Mouse (Mus musculus) midbrain, embryonic 16.5 days (tissue): Measurements from ENCODE around the gene Avp. TPM values are rescaled to one million over a fixed set of nuclear protein-coding genes. Genes with fewer than 3 reads are reported as not detected.
"Not testable (repeated sequence)": the region's sequence is repeated elsewhere in the genome, so short reads cannot be mapped to it uniquely, and the experiment has no call there.

ENCODE experiments used
- ATAC-seq: fragments of 200-750 bp; cut with Nextera tagmentation; 2 replicates; pipeline ENCODE4 v1.8.0; 2017; ENCODE audit warnings: moderate TSS enrichment
- H3K27ac ChIP-seq: fragments of 300-500 bp; sonication (generic); 2 replicates; pipeline ENCODE4 v1.5.1; 2014; ENCODE audit warnings: mild to moderate bottlenecking, low read length, mixed read lengths
- H3K27me3 ChIP-seq: fragments of 300-500 bp; sonication (generic); 2 replicates; pipeline ENCODE4 v1.6.1; 2014; ENCODE audit warnings: low read depth, low read length, mixed read lengths; ENCODE audit not compliant: control insufficient read depth, insufficient read depth
- H3K36me3 ChIP-seq: fragments of 300-500 bp; sonication (generic); 2 replicates; pipeline ENCODE4 v1.6.1; 2014; ENCODE audit warnings: mild to moderate bottlenecking, low read length, moderate library complexity, mixed read lengths; ENCODE audit not compliant: control insufficient read depth, insufficient read depth
- H3K4me1 ChIP-seq: fragments of 300-500 bp; sonication (generic); 2 replicates; pipeline ENCODE4 v1.6.1; 2014; ENCODE audit warnings: mild to moderate bottlenecking, low read length, mixed read lengths; ENCODE audit not compliant: control insufficient read depth, insufficient read depth
- H3K4me2 ChIP-seq: fragments of 300-500 bp; sonication (generic); 2 replicates; pipeline ENCODE4 v1.6.1; 2014; ENCODE audit warnings: mild to moderate bottlenecking, low read length, mixed read lengths
- H3K4me3 ChIP-seq: fragments of 300-500 bp; sonication (generic); 2 replicates; pipeline ENCODE4 v1.5.1; 2014; ENCODE audit warnings: low read depth, mild to moderate bottlenecking, low read length, moderate library complexity, mixed read lengths
- H3K9ac ChIP-seq: fragments of 300-500 bp; sonication (generic); 2 replicates; pipeline ENCODE4 v1.6.1; 2014; ENCODE audit warnings: low read depth, low read length, mixed read lengths
- H3K9me3 ChIP-seq: fragments of 300-500 bp; sonication (generic); replicated peaks from 2 replicates; pipeline ENCODE4 v1.6.1; 2014; ENCODE audit warnings: mild to moderate bottlenecking, low read length, mixed read lengths; ENCODE audit not compliant: control insufficient read depth, poor library complexity, severe bottlenecking
- WGBS: fragments of 180-500 bp; shearing (Covaris S2); extraction: QIAGEN DNeasy Blood & Tissue Kit; methylation state at CpG from one replicate; pipeline ENCODE4 v1.1.7; 2014; 5-methylcytosine and 5-hydroxymethylcytosine counted together
- polyA plus RNA-seq: library from polyadenylated mRNA; unstranded; fragments of >200 nt; fragmentation: Nextera tagmentation; extraction: Ambion mirVana; gene quantifications from 2 replicates; pipeline ENCODE4 v1.2.1, GENCODE M21; 2015

The Avp gene
- polyA plus RNA-seq, 1 experiment from 2014 or later: 77.8 TPM

- Histone ChIP-seq H3K4me1 (peaks cover 16% of the 10 kb centered on the region), H3K4me2 (no peak overlapping the region), H3K36me3 (no peaks in the 10 kb centered on the region), H3K9me3 (no peaks in the 10 kb centered on the region), H3K27ac (no peak overlapping the region), H3K9ac (no peak overlapping the region), H3K27me3 (peaks cover 71% of the 10 kb centered on the region), H3K4me3 (no peak overlapping the region)
- ATAC-seq: no peak
- WGBS: 7% methylated on average over 10 of the region's 11 CpGs
Measured at GRCm38 (mm10) chr2:130578148-130578547, 4.2 kb downstream of the Avp start.

- H3K36me3 ChIP-seq: no peaks in the 10 kb centered on the region
- H3K4me1 ChIP-seq: peaks cover 16% of the 10 kb centered on the region
- H3K9ac ChIP-seq: no peak overlapping the region
- no peak overlapping the region for H3K27ac ChIP-seq
- no peak for ATAC-seq
- H3K27me3 ChIP-seq: peaks cover 68% of the 10 kb centered on the region
- H3K9me3 ChIP-seq: no peaks in the 10 kb centered on the region
- no peak overlapping the region for H3K4me3 ChIP-seq
- WGBS: 3% methylated on average over 12 of the region's 12 CpGs
- peak overlapping the region; percentile 12; the same call in 1 of the 2 replicates for H3K4me2 ChIP-seq
Measured at GRCm38 (mm10) chr2:130577632-130578031, 4.7 kb downstream of the Avp start.

GRCm38 (mm10) chr2:130577021-130577420 lies 5.3 kb downstream of the Avp start:
- no peak overlapping the region; the same call in 1 of the 2 replicates for H3K4me2 ChIP-seq

GRCm38 (mm10) chr2:130576564-130576963 lies 5.8 kb downstream of the Avp start:
- WGBS: 1% methylated on average over 30 of the region's 32 CpGs
- Histone ChIP-seq H3K4me3 (peak overlapping the region; percentile 27), H3K9ac (0 out of 2 replicates have a peak overlapping the region, but pooled peaks have one; percentile 21), H3K4me2 (peak overlapping the region; percentile 49), H3K27me3 (peaks cover 57% of the 10 kb centered on the region), H3K4me1 (peaks cover 16% of the 10 kb centered on the region)
- not testable (repeated sequence) for H3K36me3 ChIP-seq, H3K9me3 ChIP-seq, ATAC-seq, H3K27ac ChIP-seq

More at GRCm38 (mm10) chr2:130577021-130577420, 5.3 kb downstream of the Avp start:
- H3K36me3 ChIP-seq: no peaks in the 10 kb centered on the region
- WGBS: 4% methylated on average over 9 of the region's 9 CpGs
- H3K9me3 ChIP-seq: no peaks in the 10 kb centered on the region
- 0 out of 2 replicates have a peak overlapping the region, but pooled peaks have one; percentile 21 for H3K9ac ChIP-seq
- peaks cover 62% of the 10 kb centered on the region for H3K27me3 ChIP-seq
- no peak overlapping the region for H3K27ac ChIP-seq
- peaks cover 16% of the 10 kb centered on the region for H3K4me1 ChIP-seq
- ATAC-seq: no peak
- H3K4me3 ChIP-seq: no peak overlapping the region

GRCm38 (mm10) chr2:130575873-130576272 lies 6.5 kb downstream of the Avp start, which contains the start of gene Oxt:
TSS of gene Oxt (plus strand) at chr2:130576173.
- H3K27me3 ChIP-seq: peaks cover 52% of the 10 kb centered on the region
- peak within 1 kb of the TSS; percentile 27 for H3K4me3 ChIP-seq
- H3K4me2 ChIP-seq: peak within 1 kb of the TSS; percentile 49
- no peaks in the 10 kb centered on the region for H3K9me3 ChIP-seq
- peaks cover 15% of the 10 kb centered on the region for H3K4me1 ChIP-seq
- 0 out of 2 replicates have a peak within 1 kb of the TSS, but pooled peaks have one; percentile 21 for H3K9ac ChIP-seq
- H3K36me3 ChIP-seq: no peaks in the 10 kb centered on the region
- H3K27ac ChIP-seq: no peak within 1 kb of the TSS
- 41% methylated on average over 9 of the region's 9 CpGs for WGBS
- ATAC-seq: no peak

- no peaks in the 10 kb centered on the region for H3K36me3 ChIP-seq
- no peak overlapping the region for H3K9ac ChIP-seq
- no peak overlapping the region for H3K27ac ChIP-seq
- no peaks in the 10 kb centered on the region for H3K9me3 ChIP-seq
- 83% methylated on average over 5 of the region's 5 CpGs for WGBS
- no peak overlapping the region for H3K4me3 ChIP-seq
- peaks cover 43% of the 10 kb centered on the region for H3K27me3 ChIP-seq
- no peak for ATAC-seq
- H3K4me1 ChIP-seq: peaks cover 9% of the 10 kb centered on the region
- no peak overlapping the region for H3K4me2 ChIP-seq
Measured at GRCm38 (mm10) chr2:130574960-130575359, 7.4 kb downstream of the Avp start.

- H3K9me3 ChIP-seq: no peaks in the 10 kb centered on the region
- H3K9ac ChIP-seq: no peak overlapping the region
- H3K27ac ChIP-seq: no peak overlapping the region
- H3K27me3 ChIP-seq: peaks cover under 1% of the 10 kb centered on the region; the same call in 1 of the 2 replicates
- H3K36me3 ChIP-seq: peaks cover 7% of the 10 kb centered on the region; the same call in 1 of the 2 replicates
- peaks cover 4% of the 10 kb centered on the region for H3K4me1 ChIP-seq
- no peak for ATAC-seq
- no peak overlapping the region for H3K4me3 ChIP-seq
- H3K4me2 ChIP-seq: no peak overlapping the region
Measured at GRCm38 (mm10) chr2:130569926-130570325, 12.4 kb downstream of the Avp start.

- peaks cover 7% of the 10 kb centered on the region; the same call in 1 of the 2 replicates for H3K36me3 ChIP-seq
- no peak overlapping the region for H3K4me2 ChIP-seq
- no peaks in the 10 kb centered on the region for H3K9me3 ChIP-seq
- H3K27me3 ChIP-seq: no peaks in the 10 kb centered on the region
- H3K27ac ChIP-seq: no peak overlapping the region
- no peak overlapping the region for H3K9ac ChIP-seq
- peaks cover 12% of the 10 kb centered on the region for H3K4me1 ChIP-seq
- WGBS: 88% methylated on average over 4 of the region's 4 CpGs
- no peak overlapping the region for H3K4me3 ChIP-seq
- no peak for ATAC-seq
Measured at GRCm38 (mm10) chr2:130568921-130569320, 13.4 kb downstream of the Avp start.

GRCm38 (mm10) chr2:130564983-130565382 lies 17.4 kb downstream of the Avp start:
- H3K4me2 ChIP-seq: peak overlapping the region; percentile 89
- peaks cover 7% of the 10 kb centered on the region; the same call in 1 of the 2 replicates for H3K36me3 ChIP-seq
- no peak overlapping the region for H3K9ac ChIP-seq
- 81% methylated on average over 8 of the region's 8 CpGs for WGBS
- H3K4me1 ChIP-seq: peaks cover 18% of the 10 kb centered on the region
- H3K4me3 ChIP-seq: peak overlapping the region; percentile 77
- no peak for ATAC-seq
- H3K27ac ChIP-seq: no peak overlapping the region
- no peaks in the 10 kb centered on the region for H3K27me3 ChIP-seq
- no peaks in the 10 kb centered on the region for H3K9me3 ChIP-seq
